Mouse (Mus musculus) layer of hippocampus, postnatal 14 days (tissue): Measurements from ENCODE around the gene Tlr5. TPM values are rescaled to one million over a fixed set of nuclear protein-coding genes. Genes with fewer than 3 reads are reported as not detected.

ENCODE experiments used
- DNase-seq, 2 experiments: peaks; one replicate each; pipeline ENCODE4 v3.0.0; 2021 to 2022; ENCODE audit warnings: low spot score in 2 of 2, mixed read lengths in 1 of 2
- long read RNA-seq, 2 experiments: library from polyadenylated mRNA; stranded (forward); transcript quantifications; one replicate each; pipeline ENCODE4 v2.0.0; 2021
- total RNA-seq, 2 experiments: library from RNA; stranded (reverse); gene quantifications; 2 replicates each; pipeline ENCODE4 v1.2.3; 2021

Tlr5 gene
- under 1 TPM; 0.48 to 0.69 TPM for total RNA-seq
- long read RNA-seq, experiment 1 = 0 reads
- long read RNA-seq, experiment 2 = 0 reads

GRCm38 (mm10) chr1:182954287-182955046, at the start of gene Tlr5:
Tlr5 (plus strand) TSS chr1:182954788.
- no peak for DNase-seq

DNA sequence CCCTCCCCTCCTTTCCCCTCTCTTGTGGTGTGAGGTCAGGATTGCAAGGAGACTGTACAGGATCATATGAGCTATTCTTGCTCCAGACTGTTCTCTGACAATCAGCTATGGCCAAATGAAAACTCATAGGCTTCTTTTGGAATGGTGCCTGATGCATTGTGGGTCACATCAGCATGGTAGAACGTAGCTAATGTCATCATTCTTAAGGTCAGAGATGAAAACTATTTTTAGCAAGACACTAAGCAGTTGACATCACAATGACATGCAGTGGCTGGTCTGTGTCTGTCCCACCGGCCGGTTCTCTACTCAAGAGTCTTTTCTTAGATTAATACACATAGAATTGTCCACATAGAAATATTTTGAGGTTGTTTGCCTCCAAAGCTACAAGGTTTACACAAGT, 48.9 kb upstream of the Tlr5 start:
- no peak for DNase-seq

DNA sequence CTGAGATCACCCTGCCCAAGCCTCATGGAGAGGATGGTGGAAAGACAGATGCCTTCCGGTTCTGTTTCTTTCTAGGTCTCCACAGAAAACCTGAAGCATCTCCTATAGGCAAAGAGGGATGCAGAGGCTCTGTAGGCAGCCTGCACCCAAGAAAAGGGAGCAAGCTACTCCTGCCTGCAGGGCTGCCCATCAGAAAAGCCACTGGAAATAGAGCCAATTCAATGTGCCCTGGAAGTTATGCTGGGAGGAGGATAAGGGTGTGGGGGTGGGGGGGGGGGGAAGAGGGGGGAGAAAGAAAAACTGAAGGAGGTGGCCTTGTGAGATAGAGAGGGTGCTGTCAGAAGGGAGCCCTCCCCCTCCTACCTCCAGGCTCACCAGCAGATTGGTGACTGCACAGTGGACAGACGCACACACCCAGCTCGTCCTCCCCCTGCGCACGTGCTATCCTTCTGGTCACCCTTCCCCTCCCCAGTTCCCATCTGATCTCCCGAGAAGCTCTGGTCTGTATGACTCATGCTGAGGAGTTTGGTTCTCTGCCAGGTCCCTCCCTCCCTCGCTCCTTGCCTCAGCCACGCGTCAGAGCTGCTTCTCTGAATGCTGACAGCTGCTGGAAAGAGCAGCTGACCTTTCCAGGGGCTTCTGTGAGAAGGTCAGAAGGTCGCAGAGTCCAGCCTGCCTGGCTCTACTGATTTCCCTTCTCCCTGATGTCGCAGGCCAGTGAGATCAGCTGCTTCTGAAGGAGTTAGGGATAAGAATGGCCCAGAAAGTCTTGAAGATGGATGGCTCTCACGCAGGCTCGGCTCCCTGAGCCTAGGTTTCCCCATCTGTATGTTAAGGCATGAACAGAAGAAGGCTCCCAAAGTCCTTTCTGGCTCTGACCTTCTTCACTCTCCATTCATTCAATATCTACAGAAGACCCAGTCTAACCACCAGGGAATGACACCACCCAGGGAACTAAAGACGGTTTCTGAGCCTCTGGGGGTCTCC, 46.2 kb upstream of the Tlr5 start:
- peak; percentile 77 to 79 for DNase-seq

DNA sequence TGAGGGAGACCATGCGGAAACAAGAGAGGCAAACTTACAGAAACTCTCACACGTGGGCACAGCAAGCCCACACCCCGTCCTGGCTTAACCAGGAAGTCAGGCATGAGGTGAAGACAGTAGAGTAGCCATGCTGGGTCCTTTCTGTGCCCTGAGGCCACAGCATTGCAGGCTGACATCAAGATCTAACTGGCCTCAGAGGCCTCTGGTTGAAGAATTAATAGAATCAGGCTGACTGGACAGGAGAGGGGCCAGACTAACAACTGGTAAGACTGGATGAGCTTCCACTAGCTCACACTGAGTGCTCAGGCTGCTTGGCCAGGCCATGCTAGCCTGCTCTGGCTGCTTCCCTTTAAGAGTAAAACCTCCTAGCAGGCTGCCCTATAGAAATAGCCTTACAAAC, 45.5 kb upstream of the Tlr5 start:
- DNase-seq = no peak

DNA sequence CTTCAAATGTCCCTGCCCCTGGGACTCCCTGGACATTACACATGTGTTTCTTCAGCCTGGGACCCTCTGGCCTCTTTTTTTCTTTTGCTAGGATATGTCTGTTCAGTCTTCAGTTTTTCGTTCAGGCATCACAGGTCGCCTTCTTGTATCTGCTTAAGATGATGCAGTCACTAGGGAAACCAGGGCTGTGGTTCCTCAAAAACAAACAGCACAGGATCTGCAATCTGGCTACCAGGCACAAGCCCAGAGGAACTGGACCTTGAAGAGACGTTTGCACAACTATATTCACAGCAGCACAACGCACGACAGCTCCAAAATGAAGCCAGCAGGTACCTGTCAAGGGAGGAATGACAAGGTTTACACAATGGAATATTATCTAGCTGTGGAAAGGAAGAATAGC, 45.0 kb upstream of the Tlr5 start:
- no peak for DNase-seq

GRCm38 (mm10) chr1:182912591-182912990, 42.0 kb upstream of the Tlr5 start:
- DNase-seq = no peak

GRCm38 (mm10) chr1:182914121-182914908, 40.3 kb upstream of the Tlr5 start:
- DNase-seq = no peak

GRCm38 (mm10) chr1:182916166-182916565, 38.4 kb upstream of the Tlr5 start:
- no peak for DNase-seq

- DNase-seq = no peak
These were observed 35.8 kb upstream of the Tlr5 start for GRCm38 (mm10) chr1:182918718-182919346.

- DNase-seq = peak in 1 of 2 experiments; percentile 22
These were observed 31.8 kb upstream of the Tlr5 start for GRCm38 (mm10) chr1:182922824-182923223.

GRCm38 (mm10) chr1:182926465-182926864, 28.1 kb upstream of the Tlr5 start:
- no peak for DNase-seq

- DNase-seq = peak in 1 of 2 experiments; percentile 15
These were observed 26.4 kb upstream of the Tlr5 start for GRCm38 (mm10) chr1:182927878-182928851.

DNA sequence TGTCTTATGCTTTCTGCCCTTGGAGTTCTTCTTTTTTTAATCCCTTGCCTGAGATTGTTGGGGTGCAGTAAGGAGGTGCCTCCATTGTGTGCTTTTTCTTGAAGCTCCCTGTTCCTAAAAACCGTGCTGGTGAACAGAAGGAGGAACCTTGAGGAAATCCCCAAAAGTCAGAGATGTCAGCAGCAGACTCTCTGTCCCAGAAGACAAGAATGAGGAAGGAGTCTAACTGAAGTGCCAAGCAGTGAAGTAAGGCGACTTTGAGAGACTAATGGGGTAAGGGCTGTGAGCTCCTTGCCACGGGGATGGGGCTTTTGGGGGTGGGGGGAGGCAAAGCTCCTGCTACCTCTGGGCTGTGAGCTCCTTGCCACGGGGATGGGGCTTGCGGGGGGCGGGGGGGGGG, 19.1 kb upstream of the Tlr5 start:
- no peak for DNase-seq

GRCm38 (mm10) chr1:182937486-182938120, 17.0 kb upstream of the Tlr5 start:
- DNase-seq = no peak

GRCm38 (mm10) chr1:182941921-182942320, 12.7 kb upstream of the Tlr5 start:
- no peak for DNase-seq

DNA sequence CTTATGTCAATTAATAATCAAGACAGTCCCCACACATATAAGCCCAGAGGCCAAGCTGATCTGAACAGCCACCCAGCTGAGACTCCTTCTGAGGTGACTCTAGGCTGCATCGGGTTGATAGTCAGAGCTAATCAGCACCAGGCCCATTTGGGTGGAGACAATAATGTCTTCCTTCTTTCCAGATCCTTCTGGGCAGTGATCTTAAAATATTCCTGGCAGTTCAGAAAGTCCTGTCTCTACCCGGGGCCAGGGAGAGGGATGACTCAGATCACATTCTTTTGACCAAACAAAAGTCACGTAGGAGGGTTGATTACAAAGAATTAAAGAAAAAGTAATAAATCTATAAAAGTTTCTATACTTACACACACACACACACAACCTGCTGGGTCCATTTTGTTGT, 10.7 kb upstream of the Tlr5 start:
- no peak for DNase-seq

DNA sequence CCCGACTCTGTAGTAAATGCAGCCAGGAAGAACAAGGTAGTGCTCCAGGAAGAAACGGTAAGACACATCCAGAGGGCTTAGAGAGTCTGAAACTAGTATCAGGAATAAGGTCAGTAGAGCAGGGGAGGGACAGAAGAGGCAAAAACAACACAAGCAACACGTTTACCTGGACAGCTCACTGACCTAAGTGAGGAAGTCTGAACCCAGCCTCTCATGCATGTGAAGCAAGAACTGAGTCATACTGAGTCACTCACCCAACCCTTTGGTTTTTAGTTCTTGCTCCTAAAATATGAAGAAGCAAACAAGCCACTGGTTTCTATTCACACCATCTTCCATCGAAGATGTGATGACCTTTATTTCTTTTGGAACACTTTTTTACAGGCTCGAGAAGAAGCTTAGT, 9.9 kb upstream of the Tlr5 start:
- no peak for DNase-seq

DNA sequence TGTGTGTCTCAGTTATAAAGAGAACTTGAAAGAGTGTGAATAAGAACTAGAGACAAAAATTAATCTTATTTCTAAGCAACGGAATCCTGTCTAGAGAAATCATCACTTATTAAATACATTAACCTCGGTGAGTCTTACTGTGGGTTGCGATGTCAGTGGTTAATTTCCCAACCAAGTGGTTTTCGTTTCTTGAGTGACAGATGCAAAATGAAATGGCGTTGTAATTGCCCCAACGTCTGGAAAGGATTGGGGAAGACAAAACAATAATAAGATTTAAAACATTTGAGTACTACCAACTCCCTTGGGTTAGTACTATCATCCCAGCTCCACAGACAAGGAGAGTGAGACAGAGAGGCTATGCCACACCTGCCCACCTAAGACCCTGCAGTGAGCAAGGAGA, 9.0 kb upstream of the Tlr5 start:
- no peak for DNase-seq

- peak in 1 of 2 experiments; percentile 42 for DNase-seq
These were observed 3.3 kb upstream of the Tlr5 start for GRCm38 (mm10) chr1:182951298-182951697.
